Mouse (Mus musculus) ovary, postnatal 14 days (tissue): Measurements from ENCODE around the gene Car15.
A peak's percentile ranks its signal among the peaks of the same experiment; 100 is the strongest.

Source experiments
- DNase-seq: peaks from one replicate; pipeline ENCODE4 v3.0.0; 2022; ENCODE audit warnings: low spot score

Gene Car15

DNA sequence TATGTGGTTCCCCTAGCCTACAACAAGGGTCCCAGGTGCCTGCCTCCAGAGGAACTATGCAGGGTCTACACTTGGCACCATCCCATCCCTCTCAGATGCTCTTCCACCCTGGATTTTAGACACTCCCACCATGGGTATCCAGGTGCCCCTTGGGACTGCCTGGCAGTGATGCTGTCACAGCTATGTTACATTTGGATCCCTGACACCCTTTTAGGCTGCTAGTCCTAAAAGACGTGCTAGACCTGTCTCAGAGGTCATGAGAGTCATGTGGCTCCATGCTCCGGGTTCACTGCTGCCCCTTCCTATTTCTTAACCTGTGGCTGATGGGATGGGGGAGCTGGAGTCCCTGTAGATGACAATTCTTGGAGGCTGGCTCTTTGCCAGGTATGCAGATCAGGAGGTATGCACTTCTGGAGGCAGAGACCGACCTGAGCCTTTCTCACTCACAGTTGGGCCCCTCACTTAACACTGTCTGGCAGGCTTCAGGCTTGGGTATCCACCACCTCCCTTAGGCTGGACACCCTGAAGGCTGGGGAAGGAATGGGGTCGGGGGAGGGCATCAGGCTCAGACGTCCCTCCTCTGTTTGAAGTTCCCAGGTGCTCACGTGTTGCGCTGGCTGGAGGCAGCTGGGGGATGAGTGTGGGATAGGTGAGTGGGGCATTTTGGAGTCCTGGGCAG is 36.2 kb downstream of the Car15 start:
- DNase-seq, result no peak

DNA sequence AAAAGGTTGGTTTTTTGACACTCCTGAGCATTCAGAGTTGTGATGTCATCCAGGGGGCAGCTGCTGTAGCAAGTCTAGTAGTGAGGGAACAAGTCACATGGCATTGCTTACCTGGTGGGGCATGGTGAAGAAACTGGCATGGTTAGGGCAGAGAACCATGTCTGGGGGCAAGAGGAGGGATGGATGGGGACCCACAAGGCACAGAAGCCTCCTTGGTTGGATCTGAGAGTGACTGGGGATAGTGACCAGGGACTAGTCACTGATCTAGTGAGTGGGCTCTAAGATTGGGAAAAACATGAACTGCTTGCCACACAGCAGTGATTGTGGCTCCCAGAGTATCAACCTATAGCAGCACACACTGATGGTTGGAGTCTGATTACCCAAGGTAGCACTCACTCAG is 38.6 kb downstream of the Car15 start:
- DNase-seq, result no peak

DNA sequence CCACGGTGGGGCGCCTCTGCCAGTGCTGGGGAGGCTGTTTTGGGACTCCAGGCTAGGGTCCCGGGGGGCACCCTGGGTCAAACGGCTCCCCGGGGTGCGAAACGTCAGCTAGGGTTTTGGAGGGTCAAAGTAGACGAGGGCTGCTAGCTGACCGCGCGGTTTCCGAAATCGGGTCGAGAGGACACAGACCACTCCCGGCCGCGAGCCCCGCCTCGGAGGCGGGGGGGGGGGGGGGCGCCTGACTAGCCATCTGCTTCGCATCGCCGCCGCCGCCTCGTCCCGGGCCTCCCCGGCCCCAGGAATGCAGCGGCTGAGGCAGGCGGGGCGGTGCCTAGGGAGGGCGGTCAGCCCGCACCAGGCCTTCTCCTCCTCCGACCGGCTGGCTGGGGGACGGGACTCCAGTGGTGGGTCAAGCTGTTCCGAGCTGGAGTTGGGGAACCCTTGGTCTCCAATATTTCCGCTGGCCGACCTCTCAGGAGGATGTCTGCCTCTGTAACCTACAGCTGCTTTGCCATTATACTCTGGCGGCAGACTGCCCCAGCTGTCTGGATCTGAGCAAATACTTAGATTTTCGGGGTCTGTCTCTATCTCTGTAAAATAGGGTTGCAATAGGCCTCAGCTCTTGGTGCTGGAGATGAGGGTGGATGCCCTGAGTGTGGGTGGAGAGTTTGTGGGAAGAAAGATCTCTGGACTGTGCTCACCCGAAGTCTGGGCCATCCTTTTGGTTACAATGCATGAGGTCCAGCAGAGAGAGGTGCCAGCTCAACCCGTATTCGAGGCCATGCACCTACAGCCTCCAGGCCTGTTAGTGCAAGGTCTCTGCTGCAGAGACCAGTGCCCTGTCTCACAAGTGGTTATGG is 39.6 kb downstream of the Car15 start:
- peak; percentile 25 for DNase-seq

DNA sequence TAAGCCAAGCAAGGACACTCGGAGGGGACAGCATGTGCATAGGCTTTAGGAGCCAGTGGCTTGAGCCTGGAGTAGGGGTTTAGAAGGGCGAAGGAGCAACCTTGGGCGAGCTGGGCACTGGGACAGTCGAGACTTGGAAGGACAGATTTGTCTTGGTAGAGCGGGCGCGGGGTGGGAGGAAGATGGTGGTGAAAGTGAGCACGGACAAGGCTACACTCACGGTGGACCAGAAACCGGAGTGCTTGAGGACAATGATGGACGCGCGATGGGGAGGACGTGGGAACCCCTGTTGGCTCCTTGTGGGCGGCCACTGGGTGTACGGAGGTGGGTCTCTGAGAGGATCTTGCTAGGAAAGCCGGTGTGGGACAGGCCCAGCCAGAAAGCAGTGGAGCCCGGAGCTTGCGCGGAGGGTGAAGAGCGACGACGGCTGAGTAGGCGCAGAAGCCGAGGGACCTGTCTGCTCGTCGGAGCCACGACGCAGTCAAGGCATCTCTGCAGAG is 40.3 kb downstream of the Car15 start:
- DNase-seq, result peak; percentile 12

DNA sequence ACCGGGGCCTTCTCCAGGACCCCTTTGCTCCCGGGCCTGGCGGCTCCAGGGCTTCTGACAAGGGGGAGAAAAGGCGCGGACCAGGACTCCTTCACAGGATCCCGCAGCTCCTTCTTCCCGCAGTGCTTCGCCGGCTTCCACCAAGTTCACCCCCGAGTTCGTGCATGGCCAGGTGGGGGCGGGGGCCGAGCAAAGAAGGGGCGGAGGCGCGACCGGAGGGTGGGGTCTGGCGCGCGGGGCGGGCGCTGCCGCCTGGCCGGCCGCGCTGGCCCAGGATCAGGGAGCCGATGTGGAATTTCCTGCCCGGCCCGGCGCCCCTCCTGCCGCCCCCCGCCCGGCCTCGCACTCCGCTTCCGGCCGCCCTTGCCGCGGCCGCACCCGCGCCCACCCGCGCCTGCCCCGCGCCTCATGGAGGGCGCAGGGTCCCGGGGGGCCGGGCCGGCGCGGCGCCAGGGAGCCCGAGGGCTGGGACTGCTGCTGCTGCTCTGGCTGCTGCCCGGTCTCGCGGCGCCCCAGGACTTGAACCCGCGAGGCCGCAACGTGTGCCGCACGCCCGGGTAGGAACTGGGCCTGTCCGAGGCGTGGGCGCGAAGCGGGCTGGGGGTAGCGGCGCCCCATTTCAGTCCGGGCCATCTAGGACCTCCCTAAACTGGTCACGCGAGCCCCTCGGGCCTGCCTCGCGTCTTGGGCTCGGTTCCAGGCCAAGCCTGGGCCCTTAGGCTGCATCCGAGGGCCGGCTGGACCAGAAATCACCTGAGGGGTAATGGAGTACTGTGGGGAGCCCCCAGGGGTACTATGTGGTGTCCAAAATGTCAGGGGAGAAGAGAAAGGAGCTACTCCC is 41.0 kb downstream of the Car15 start, which contains the start of gene Scarf2:
Gene Scarf2 (plus strand): TSS at position 312 of the 841 bp plus-strand sequence.
- DNase-seq, result peak; percentile 61

DNA sequence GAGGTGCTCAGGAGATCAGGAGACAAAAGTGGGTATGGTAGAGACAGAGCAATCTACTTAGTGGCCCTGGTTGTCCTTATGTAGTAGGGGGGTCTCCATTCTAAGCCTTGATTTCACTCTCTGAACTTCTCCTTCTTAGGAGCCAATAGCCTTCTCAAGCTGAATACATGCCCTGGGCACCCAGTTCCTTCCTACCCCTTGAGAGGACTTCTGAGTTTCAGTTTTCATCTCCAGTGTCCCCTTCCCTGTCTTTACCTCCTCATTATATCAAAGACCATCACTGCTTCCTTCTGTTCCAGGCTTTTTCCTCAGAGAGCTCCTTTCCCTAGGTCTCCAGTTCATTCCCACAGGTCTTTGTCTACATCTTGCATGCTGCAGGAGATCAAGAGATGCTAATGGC is 41.6 kb downstream of the Car15 start:
- no peak for DNase-seq

DNA sequence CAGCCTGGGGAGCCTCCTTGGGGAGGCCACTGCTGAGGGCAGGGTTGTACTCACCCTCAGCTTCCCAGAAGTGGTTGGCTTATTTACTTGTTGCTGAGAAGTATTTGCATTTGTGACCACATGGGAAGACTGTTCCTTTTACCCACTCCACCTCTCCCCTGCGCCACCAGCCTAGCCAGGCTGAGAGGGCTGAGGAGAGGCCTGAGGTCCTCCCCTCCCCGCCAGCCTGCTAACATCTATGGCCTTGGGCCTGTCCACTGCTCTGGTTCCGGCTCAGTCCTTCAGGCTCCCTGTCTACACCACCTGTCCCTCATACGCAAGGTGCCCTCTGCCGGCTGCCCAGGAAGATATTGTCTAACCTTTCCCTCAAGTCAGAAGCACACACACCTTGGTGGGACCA is 42.5 kb downstream of the Car15 start:
- DNase-seq, result no peak

DNA sequence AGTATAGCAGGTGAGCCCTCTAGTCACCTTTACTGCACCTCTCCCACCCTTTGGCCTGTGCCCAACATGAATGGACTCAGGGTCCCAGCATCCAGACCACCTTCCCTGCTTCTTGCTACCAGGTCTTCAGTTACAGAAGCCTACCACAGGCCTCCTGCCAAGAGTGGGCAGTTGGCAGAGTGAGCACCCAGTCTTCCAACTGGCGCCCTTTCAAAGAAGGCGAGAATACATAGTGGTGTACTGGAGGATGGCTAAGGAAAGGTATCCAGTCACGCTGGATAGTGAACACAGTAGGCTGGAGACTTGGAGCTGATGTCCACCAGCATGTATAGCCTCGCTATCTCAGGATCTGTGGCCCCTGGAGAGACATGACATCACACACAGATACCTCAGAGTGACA is 44.1 kb downstream of the Car15 start:
- no peak for DNase-seq

DNA sequence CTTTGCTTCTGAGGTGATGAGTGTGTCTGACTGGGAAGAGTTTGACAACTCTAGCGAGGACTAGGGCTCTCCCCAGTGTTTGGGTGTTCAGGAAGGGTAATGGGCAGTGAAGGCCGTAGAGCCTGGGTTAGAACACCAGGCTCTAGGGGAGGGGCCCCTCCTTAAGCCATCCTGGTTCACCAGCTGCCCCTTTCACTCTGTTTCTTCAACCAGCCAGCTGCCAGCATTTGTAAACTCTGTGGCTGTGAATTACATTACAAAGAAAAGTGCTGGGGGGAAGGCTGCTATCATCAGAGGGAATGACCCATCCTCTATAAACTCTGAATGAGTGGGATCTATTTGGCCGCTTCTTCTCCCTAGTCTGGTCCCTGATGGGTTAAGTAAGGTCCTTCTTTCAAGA is 45.4 kb downstream of the Car15 start:
- DNase-seq, result no peak

DNA sequence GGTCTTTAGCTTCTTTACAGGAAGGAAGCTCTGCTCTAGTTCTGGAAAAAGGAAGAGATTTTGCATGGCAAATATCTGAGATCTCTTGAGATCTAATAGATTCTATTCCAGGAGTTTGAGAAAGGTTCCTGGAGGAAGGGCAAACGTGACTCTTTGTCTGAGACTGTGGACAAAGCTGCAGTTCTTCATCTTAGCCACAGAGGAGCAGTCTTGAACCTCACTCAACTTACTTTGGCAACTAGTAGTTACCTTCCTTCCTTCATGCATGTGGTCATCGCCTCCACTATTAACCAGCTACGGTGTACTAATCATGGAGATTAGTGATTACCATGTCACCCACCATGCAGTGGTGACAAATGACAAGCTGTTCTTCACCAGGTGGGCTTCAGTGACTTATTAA is 52.8 kb downstream of the Car15 start:
- no peak for DNase-seq
